Comparison of ENCODE assay signal across 9 mouse cellular contexts in genomic region chr14:101510540-101511313, GRCm38 (mm10).
DNase-seq lines count a peak whose midpoint lies in the region; TF ChIP-seq lines count a peak whose summit lies in the region.
"Had no signal": no experiment of that assay in that cellular context is flagged by ENCODE, and none has a peak within 500 bp of the region (broad histone marks: within the 10 kb centered on the region; RNA-seq: fewer than 3 reads in every experiment).

No protein-coding gene starts in this region.

- no peak overlapping the region for H3K27ac ChIP-seq in gastrocnemius, adult 2 months
- H3K27ac ChIP-seq: limb, embryonic 13.5 days had no signal

- H3K4me3 ChIP-seq in gastrocnemius, adult 2 months = no peak overlapping the region
- H3K4me3 ChIP-seq: limb, embryonic 13.5 days had no signal

- peak; percentile 27 for TF ChIP-seq CTCF in gastrocnemius, adult 2 months (IDR thresholded peaks at IDR 0.05)

- no peak for DNase-seq in gastrocnemius, adult 2 months
- no peak for DNase-seq in gastrocnemius, postnatal 25 days
- peak; percentile 6 for DNase-seq in lung, postnatal 14 days
- DNase-seq in lung, postnatal 36 days = no peak
- peak; percentile 60 for DNase-seq in induced T-regulatory cell, adult 2 months (ENCODE audit: low read depth)
- peak; percentile 35 for DNase-seq in right cerebral cortex, postnatal 25 days
- no peak for DNase-seq in urinary bladder, postnatal 36 days (ENCODE audit: low spot score in 2 of 2)
- no peak for DNase-seq in embryo, embryonic 10 days (ENCODE audit: low spot score)

- intact Hi-C loops in gastrocnemius, adult 2 months (cut with DNase I) = no loop called here

Comparison
In these comparisons a context has a peak if more than half of its experiments do, and no peak if none do; other contexts are left out.
1. DNase-seq: peak in lung, postnatal 14 days (single experiment), induced T-regulatory cell, adult 2 months (single experiment) and right cerebral cortex, postnatal 25 days (single experiment); none in gastrocnemius, adult 2 months (single experiment), gastrocnemius, postnatal 25 days (single experiment), lung, postnatal 36 days (single experiment), urinary bladder, postnatal 36 days (0 of 2) and embryo, embryonic 10 days (single experiment).